Mouse (Mus musculus) kidney, embryonic 14.5 days (tissue): ENCODE results near the gene Ube2dnl1. TPM values are rescaled to one million over a fixed set of nuclear protein-coding genes. Genes with fewer than 3 reads are reported as not detected.

ENCODE experiments used
- ATAC-seq: fragments of 200-750 bp; cut with Nextera tagmentation; 2 replicates; pipeline ENCODE4 v1.8.0; 2017; ENCODE audit warnings: moderate number of reproducible peaks, mild to moderate bottlenecking, moderate TSS enrichment, moderate library complexity; ENCODE audit not compliant: low FRiP score, low TSS enrichment
- H3K27ac ChIP-seq: fragments of 300-500 bp; sonication (generic); 2 replicates; pipeline ENCODE4 v1.5.1; 2014; ENCODE audit warnings: low read depth, mild to moderate bottlenecking, low read length, moderate library complexity, mixed read lengths
- H3K27me3 ChIP-seq: fragments of 300-500 bp; sonication (generic); 2 replicates; pipeline ENCODE4 v1.6.1; 2014; ENCODE audit warnings: mild to moderate bottlenecking, low read length; ENCODE audit not compliant: control insufficient read depth, insufficient read depth
- H3K36me3 ChIP-seq: fragments of 300-500 bp; sonication (generic); 2 replicates; pipeline ENCODE4 v1.6.1; 2014; ENCODE audit warnings: low read length, mixed read lengths; ENCODE audit not compliant: control insufficient read depth, insufficient read depth
- H3K4me1 ChIP-seq: fragments of 300-500 bp; sonication (generic); 2 replicates; pipeline ENCODE4 v1.6.1; 2014; ENCODE audit warnings: low read length, mixed read lengths; ENCODE audit not compliant: control insufficient read depth, insufficient read depth
- H3K4me2 ChIP-seq: fragments of 300-500 bp; sonication (generic); replicated peaks from 2 replicates; pipeline ENCODE4 v1.6.1; 2014; ENCODE audit warnings: low read depth, mild to moderate bottlenecking, low read length
- H3K4me3 ChIP-seq: fragments of 300-500 bp; sonication (generic); 2 replicates; pipeline ENCODE4 v1.5.1; 2014; ENCODE audit warnings: mild to moderate bottlenecking, low read length
- H3K9ac ChIP-seq: fragments of 300-500 bp; sonication (generic); 2 replicates; pipeline ENCODE4 v1.6.1; 2014; ENCODE audit warnings: low read depth, mild to moderate bottlenecking, low read length, moderate library complexity
- H3K9me3 ChIP-seq: fragments of 300-500 bp; sonication (generic); 2 replicates; pipeline ENCODE4 v1.6.1; 2016; ENCODE audit warnings: low read length; ENCODE audit not compliant: control insufficient read depth
- WGBS: fragments of 180-500 bp; shearing (Covaris S2); extraction: QIAGEN DNeasy Blood & Tissue Kit; methylation state at CpG from one replicate; pipeline ENCODE4 v1.1.7; 2014; 5-methylcytosine and 5-hydroxymethylcytosine counted together
- polyA plus RNA-seq: library from polyadenylated mRNA; unstranded; fragments of >200 nt; fragmentation: Nextera tagmentation; extraction: Ambion mirVana; gene quantifications from 2 replicates; pipeline ENCODE4 v1.2.1, GENCODE M21; 2014

Ube2dnl1 gene
- not detected in 2 replicates for polyA plus RNA-seq

- Histone ChIP-seq H3K9me3 (no peaks in the 10 kb centered on the region), H3K4me2 (no peak within 1 kb of the TSS), H3K4me3 (no peak within 1 kb of the TSS), H3K27me3 (no peaks in the 10 kb centered on the region), H3K27ac (no peak within 1 kb of the TSS), H3K9ac (no peak within 1 kb of the TSS), H3K36me3 (no peaks in the 10 kb centered on the region), H3K4me1 (no peaks in the 10 kb centered on the region)
- 84% methylated on average over 5 of the region's 5 CpGs for WGBS
- no peak for ATAC-seq
Measured at GRCm38 (mm10) chrX:114904712-114905111, at the start of gene Ube2dnl1. Gene Ube2dnl1, plus strand, starts transcription at chrX:114905012.

- Histone ChIP-seq H3K36me3 (no peaks in the 10 kb centered on the region), H3K4me1 (no peaks in the 10 kb centered on the region), H3K4me3 (no peak overlapping the region), H3K9ac (no peak overlapping the region), H3K27ac (no peak overlapping the region), H3K27me3 (no peaks in the 10 kb centered on the region), H3K4me2 (no peak overlapping the region), H3K9me3 (no peaks in the 10 kb centered on the region)
- ATAC-seq, result no peak
Measured at GRCm38 (mm10) chrX:114895489-114895888, 9.3 kb upstream of the Ube2dnl1 start.

GRCm38 (mm10) chrX:114897506-114897905 lies 7.3 kb upstream of the Ube2dnl1 start:
- no peak overlapping the region for H3K4me3 ChIP-seq
- H3K9ac ChIP-seq, result no peak overlapping the region
- ATAC-seq, result no peak
- no peak overlapping the region for H3K4me2 ChIP-seq
- no peaks in the 10 kb centered on the region for H3K27me3 ChIP-seq
- WGBS, result 93% methylated on average over 3 of the region's 3 CpGs
- H3K4me1 ChIP-seq, result no peaks in the 10 kb centered on the region
- no peaks in the 10 kb centered on the region for H3K36me3 ChIP-seq
- no peak overlapping the region for H3K27ac ChIP-seq
- no peaks in the 10 kb centered on the region for H3K9me3 ChIP-seq

- H3K36me3 ChIP-seq, result no peaks in the 10 kb centered on the region
- H3K4me3 ChIP-seq, result no peak overlapping the region
- no peak overlapping the region for H3K27ac ChIP-seq
- ATAC-seq, result no peak
- H3K9ac ChIP-seq, result no peak overlapping the region
- H3K9me3 ChIP-seq, result no peaks in the 10 kb centered on the region
- no peaks in the 10 kb centered on the region for H3K4me1 ChIP-seq
- no peaks in the 10 kb centered on the region for H3K27me3 ChIP-seq
- no peak overlapping the region for H3K4me2 ChIP-seq
Measured at GRCm38 (mm10) chrX:114903391-114903790, 1.4 kb upstream of the Ube2dnl1 start.

- Histone ChIP-seq H3K4me3 (no peak within 1 kb of the TSS), H3K9ac (no peak within 1 kb of the TSS), H3K4me2 (no peak within 1 kb of the TSS), H3K36me3 (no peaks in the 10 kb centered on the region), H3K27ac (no peak within 1 kb of the TSS), H3K4me1 (no peaks in the 10 kb centered on the region), H3K27me3 (no peaks in the 10 kb centered on the region), H3K9me3 (no peaks in the 10 kb centered on the region)
- ATAC-seq, result no peak
- 91% methylated on average over 1 of the region's 1 CpGs for WGBS
Measured at GRCm38 (mm10) chrX:114907282-114907681, 2.5 kb downstream of the Ube2dnl1 start, which contains the start of gene Ube2dnl2. Gene Ube2dnl2, plus strand, starts transcription at chrX:114907582.

- no peak for ATAC-seq
- Histone ChIP-seq H3K36me3 (no peaks in the 10 kb centered on the region), H3K9ac (no peak overlapping the region), H3K9me3 (no peaks in the 10 kb centered on the region), H3K4me1 (no peaks in the 10 kb centered on the region), H3K27ac (no peak overlapping the region), H3K4me3 (no peak overlapping the region), H3K4me2 (no peak overlapping the region), H3K27me3 (no peaks in the 10 kb centered on the region)
- WGBS, result 43% methylated on average over 1 of the region's 1 CpGs
Measured at GRCm38 (mm10) chrX:114955066-114955465, 50.3 kb downstream of the Ube2dnl1 start.

Other genes with a start within 250 kb of the Ube2dnl1 start
- gene Ube2dnl2, start 2.6 kb downstream of the Ube2dnl1 start, polyA plus RNA-seq, result not detected in 2 replicates